Mouse (Mus musculus): ENCODE measurements at regions not wholly inside any gene's neighbourhood (a gene's known extent, or its start where the extent isn't known, plus 50 kb on each side); places are given as distances from the start of the nearest gene placed in this dataset.

GRCm38 (mm10) chr10:91734691-91735090 lies 553.6 kb upstream of the Tmpo start:
- no peaks in the 10 kb centered on the region for H3K36me3 ChIP-seq (ENCODE audit: control insufficient read depth, insufficient read depth)
- no peak overlapping the region for H3K4me3 ChIP-seq
- no peak for TF ChIP-seq REST (IDR thresholded peaks at IDR 0.05; ENCODE audit: insufficient read depth, insufficient read length)
- no peak for TF ChIP-seq E2F4 (IDR thresholded peaks at IDR 0.05; ENCODE audit: insufficient read depth)
- TF ChIP-seq MYOD1 (IDR thresholded peaks at IDR 0.05; ENCODE audit: control insufficient read depth in 1 of 3, insufficient read length in 2 of 3, low read depth in 2 of 3), result no peak
- no peak for TF ChIP-seq TCF3 (IDR thresholded peaks at IDR 0.05; ENCODE audit: insufficient read length, low read depth)
- no peak for TF ChIP-seq CEBPB (IDR thresholded peaks at IDR 0.05; ENCODE audit: insufficient read depth, poor library complexity, severe bottlenecking)
- TF ChIP-seq POLR2A (IDR thresholded peaks at IDR 0.05; ENCODE audit: insufficient read length, low read depth), result no peak
- TF ChIP-seq MYOG (IDR thresholded peaks at IDR 0.05; ENCODE audit: control insufficient read depth in 1 of 3, insufficient read depth in 1 of 3, insufficient read length in 2 of 3, low read depth in 2 of 3), result no peak
- no peak for TF ChIP-seq TCF12 (IDR thresholded peaks at IDR 0.05; ENCODE audit: insufficient read depth, poor library complexity, severe bottlenecking)
- TF ChIP-seq USF1 (IDR thresholded peaks at IDR 0.05; ENCODE audit: low read depth), result no peak
- TF ChIP-seq POLR2AphosphoS2 (IDR thresholded peaks at IDR 0.05; ENCODE audit: insufficient read length, low read depth), result no peak
- TF ChIP-seq MAX (IDR thresholded peaks at IDR 0.05; ENCODE audit: low read depth), result no peak
- H3K4me2 ChIP-seq (ENCODE audit: low read depth), result no peak overlapping the region
- no peaks in the 10 kb centered on the region for H3K79me2 ChIP-seq (ENCODE audit: control insufficient read depth, insufficient read depth)
- no peak overlapping the region for H3ac ChIP-seq (ENCODE audit: control insufficient read depth, insufficient read length)
- H3K27me3 ChIP-seq (ENCODE audit: control insufficient read depth, insufficient read depth, insufficient read length), result no peaks in the 10 kb centered on the region

DNA sequence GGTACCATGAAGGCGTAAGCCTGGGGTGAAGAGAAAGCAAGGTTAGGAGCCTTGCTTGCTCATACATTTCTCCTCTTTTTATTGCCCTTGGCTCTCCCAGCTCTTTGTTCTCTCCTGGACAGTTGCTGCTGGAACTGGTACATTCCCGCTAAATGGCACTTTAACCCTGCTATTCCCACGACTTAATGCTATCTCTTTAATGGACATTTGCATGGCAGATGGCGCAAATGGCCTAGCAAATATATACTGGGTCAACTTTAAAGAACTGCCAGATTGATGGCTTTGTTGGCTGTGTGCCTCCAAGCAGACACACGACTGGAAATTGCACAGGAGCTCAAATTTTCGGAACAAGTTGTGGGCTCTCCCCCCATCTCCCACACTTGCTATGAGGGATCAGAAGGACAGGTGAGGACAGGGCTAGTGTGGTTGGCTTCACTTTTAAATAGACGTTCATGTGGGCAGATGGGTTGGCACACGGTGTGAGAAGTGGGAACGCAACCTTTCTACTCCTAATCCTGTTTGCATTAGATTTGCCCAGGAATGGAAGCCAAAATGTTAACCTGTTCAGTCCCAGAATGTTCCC lies 551.0 kb upstream of the Tmpo start:
- no peak overlapping the region for H3ac ChIP-seq (ENCODE audit: control insufficient read depth, insufficient read length)
- H3K79me2 ChIP-seq (ENCODE audit: control insufficient read depth, insufficient read depth), result no peaks in the 10 kb centered on the region
- no peaks in the 10 kb centered on the region for H3K27me3 ChIP-seq (ENCODE audit: control insufficient read depth, insufficient read depth, insufficient read length)
- no peak overlapping the region for H3K4me3 ChIP-seq
- no peaks in the 10 kb centered on the region for H3K36me3 ChIP-seq (ENCODE audit: control insufficient read depth, insufficient read depth)
- no peak overlapping the region for H3K4me2 ChIP-seq (ENCODE audit: low read depth)
- TF ChIP-seq E2F4 (IDR thresholded peaks at IDR 0.05; ENCODE audit: insufficient read depth), result no peak
- TF ChIP-seq MYOD1 (IDR thresholded peaks at IDR 0.05; ENCODE audit: control insufficient read depth in 1 of 3, insufficient read length in 2 of 3, low read depth in 2 of 3), result no peak
- no peak for TF ChIP-seq TCF12 (IDR thresholded peaks at IDR 0.05; ENCODE audit: insufficient read depth, poor library complexity, severe bottlenecking)
- TF ChIP-seq MAX (IDR thresholded peaks at IDR 0.05; ENCODE audit: low read depth), result no peak

GRCm38 (mm10) chr10:91730062-91730461 lies 548.9 kb upstream of the Tmpo start:
- H3K4me2 ChIP-seq (ENCODE audit: low read depth), result no peak overlapping the region
- no peak overlapping the region for H3ac ChIP-seq (ENCODE audit: control insufficient read depth, insufficient read length)
- H3K79me2 ChIP-seq (ENCODE audit: control insufficient read depth, insufficient read depth), result no peaks in the 10 kb centered on the region
- no peaks in the 10 kb centered on the region for H3K36me3 ChIP-seq (ENCODE audit: control insufficient read depth, insufficient read depth)
- H3K4me3 ChIP-seq, result no peak overlapping the region
- TF ChIP-seq E2F4 (IDR thresholded peaks at IDR 0.05; ENCODE audit: insufficient read depth), result no peak
- no peak for TF ChIP-seq MYOG (IDR thresholded peaks at IDR 0.05; ENCODE audit: control insufficient read depth in 1 of 3, insufficient read depth in 1 of 3, insufficient read length in 2 of 3, low read depth in 2 of 3)
- TF ChIP-seq POLR2AphosphoS2 (IDR thresholded peaks at IDR 0.05; ENCODE audit: insufficient read length, low read depth), result no peak
- no peak for TF ChIP-seq REST (IDR thresholded peaks at IDR 0.05; ENCODE audit: insufficient read depth, insufficient read length)
- no peaks in the 10 kb centered on the region for H3K27me3 ChIP-seq (ENCODE audit: control insufficient read depth, insufficient read depth, insufficient read length)

GRCm38 (mm10) chr10:91719561-91720371 lies 538.7 kb upstream of the Tmpo start:
- H3K4me3 ChIP-seq, result no peak overlapping the region
- TF ChIP-seq MYOD1 (IDR thresholded peaks at IDR 0.05; ENCODE audit: control insufficient read depth in 1 of 3, insufficient read length in 2 of 3, low read depth in 2 of 3), result no peak
- no peak overlapping the region for H3K4me2 ChIP-seq (ENCODE audit: low read depth)
- no peaks in the 10 kb centered on the region for H3K79me2 ChIP-seq (ENCODE audit: control insufficient read depth, insufficient read depth)
- no peaks in the 10 kb centered on the region for H3K36me3 ChIP-seq (ENCODE audit: control insufficient read depth, insufficient read depth)
- H3K27me3 ChIP-seq (ENCODE audit: control insufficient read depth, insufficient read depth, insufficient read length), result no peaks in the 10 kb centered on the region
- H3ac ChIP-seq (ENCODE audit: control insufficient read depth, insufficient read length), result no peak overlapping the region

DNA sequence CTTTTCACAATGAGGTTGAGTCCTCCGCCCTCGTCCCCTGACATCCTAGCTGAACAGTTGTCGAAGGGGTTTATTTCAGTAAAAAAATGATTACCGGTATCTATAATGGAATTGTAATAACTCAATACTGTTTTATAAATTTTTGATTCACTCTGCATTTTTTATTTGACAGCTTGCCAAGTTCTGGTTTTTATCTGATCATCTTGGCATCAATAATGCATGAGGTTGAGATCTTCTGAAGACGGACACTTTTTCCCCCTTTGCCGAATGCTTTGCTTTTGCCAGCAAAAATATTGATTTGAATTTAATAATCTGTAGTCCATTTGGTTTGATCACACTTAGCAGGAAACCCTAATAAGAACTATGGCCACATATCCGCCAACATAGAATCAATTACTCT lies 535.5 kb upstream of the Tmpo start:
- TF ChIP-seq MAX (IDR thresholded peaks at IDR 0.05; ENCODE audit: low read depth) (no peak), MYOG (IDR thresholded peaks at IDR 0.05; ENCODE audit: control insufficient read depth in 1 of 3, insufficient read depth in 1 of 3, insufficient read length in 2 of 3, low read depth in 2 of 3) (no peak), TCF3 (IDR thresholded peaks at IDR 0.05; ENCODE audit: insufficient read length, low read depth) (no peak), SRF (IDR thresholded peaks at IDR 0.05; ENCODE audit: control insufficient read depth, insufficient read length, low read depth) (no peak), E2F4 (IDR thresholded peaks at IDR 0.05; ENCODE audit: insufficient read depth) (no peak), MYOD1 (IDR thresholded peaks at IDR 0.05; ENCODE audit: control insufficient read depth in 1 of 3, insufficient read length in 2 of 3, low read depth in 2 of 3) (no peak), POLR2A (IDR thresholded peaks at IDR 0.05; ENCODE audit: insufficient read length, low read depth) (no peak), REST (IDR thresholded peaks at IDR 0.05; ENCODE audit: insufficient read depth, insufficient read length) (no peak), CEBPB (IDR thresholded peaks at IDR 0.05; ENCODE audit: insufficient read depth, poor library complexity, severe bottlenecking) (no peak), TCF12 (IDR thresholded peaks at IDR 0.05; ENCODE audit: insufficient read depth, poor library complexity, severe bottlenecking) (no peak), USF1 (IDR thresholded peaks at IDR 0.05; ENCODE audit: low read depth) (no peak), POLR2AphosphoS2 (IDR thresholded peaks at IDR 0.05; ENCODE audit: insufficient read length, low read depth) (no peak)
- Histone ChIP-seq H3K36me3 (ENCODE audit: control insufficient read depth, insufficient read depth) (no peaks in the 10 kb centered on the region), H3K4me2 (ENCODE audit: low read depth) (no peak overlapping the region), H3K27me3 (ENCODE audit: control insufficient read depth, insufficient read depth, insufficient read length) (no peaks in the 10 kb centered on the region), H3ac (ENCODE audit: control insufficient read depth, insufficient read length) (no peak overlapping the region), H3K79me2 (ENCODE audit: control insufficient read depth, insufficient read depth) (no peaks in the 10 kb centered on the region), H3K4me3 (no peak overlapping the region)

All from myocyte (in vitro differentiated cells).